Mouse (Mus musculus) G1E (cell line): Measurements from ENCODE around the gene Tmem44.
"Not testable (repeated sequence)": the region's sequence is repeated elsewhere in the genome, so short reads cannot be mapped to it uniquely, and the experiment has no call there.

ENCODE experiments used
- CTCF ChIP-seq: IDR thresholded peaks from 2 replicates; pipeline ENCODE4 v1.5.1; 2012; ENCODE audit warnings: low read depth, low read length, inconsistent platforms, mixed read lengths
- GATA1 ChIP-seq: IDR thresholded peaks from 2 replicates; pipeline ENCODE4 v1.6.1; 2012; ENCODE audit warnings: borderline replicate concordance, low read length, inconsistent platforms, mixed read lengths
- GATA2 ChIP-seq: IDR thresholded peaks from 2 replicates; pipeline ENCODE4 v1.6.1; 2012; ENCODE audit warnings: low read depth, low read length, inconsistent platforms, borderline replicate concordance
- POLR2AphosphoS5 ChIP-seq: IDR thresholded peaks from 2 replicates; pipeline ENCODE4 v1.6.1; 2012; ENCODE audit warnings: low read depth, low read length, inconsistent platforms; ENCODE audit not compliant: insufficient replicate concordance
- TAL1 ChIP-seq: conservative IDR thresholded peaks from 2 replicates; pipeline ENCODE4 v1.6.1; 2012; ENCODE audit warnings: low read depth, low read length, inconsistent platforms, mixed read lengths

- not testable (repeated sequence) for TF ChIP-seq CTCF, GATA1, TAL1, POLR2AphosphoS5, GATA2
Observed at GRCm38 (mm10) chr16:30464742-30465141, 85.9 kb downstream of the Tmem44 start.
